Mouse (Mus musculus): ENCODE results near the gene Zfp622.

Zfp622 gene

DNA sequence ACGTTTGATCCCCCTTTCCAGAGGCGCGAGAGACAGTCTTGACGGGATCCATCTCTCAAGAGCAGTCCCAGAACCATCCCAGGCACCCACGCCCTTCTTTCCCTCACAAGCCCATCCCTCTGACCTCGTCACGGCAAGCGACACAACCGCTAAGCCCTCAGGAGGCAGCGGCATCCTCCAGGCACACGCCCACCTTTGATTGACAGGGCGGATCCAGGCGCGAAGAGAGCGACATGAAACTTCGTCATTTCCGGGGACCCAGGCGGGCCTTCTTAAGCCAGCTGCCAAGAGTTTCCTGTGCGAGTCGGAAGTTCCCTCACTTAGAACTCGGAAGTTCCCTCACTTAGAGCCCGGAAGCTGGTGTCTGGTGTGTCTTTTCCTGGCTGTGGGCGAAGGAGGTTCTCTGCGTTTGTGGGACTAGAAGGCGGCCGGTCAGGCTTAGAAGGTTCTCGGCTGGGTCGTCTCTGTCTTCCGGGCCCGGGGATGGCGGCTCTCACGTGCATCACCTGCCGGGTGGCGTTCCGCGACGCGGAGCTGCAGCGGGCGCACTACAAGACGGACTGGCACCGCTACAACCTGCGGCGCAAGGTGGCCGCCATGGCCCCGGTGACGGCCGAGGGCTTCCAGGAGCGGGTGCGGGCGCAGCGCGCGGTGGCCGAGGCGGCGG lies at the start of gene Zfp622:
Zfp622 (plus strand) TSS at position 300 of the 667 bp plus-strand sequence.
- DNase-seq (ENCODE audit: low read depth, low spot score), result peak; percentile 99

DNA sequence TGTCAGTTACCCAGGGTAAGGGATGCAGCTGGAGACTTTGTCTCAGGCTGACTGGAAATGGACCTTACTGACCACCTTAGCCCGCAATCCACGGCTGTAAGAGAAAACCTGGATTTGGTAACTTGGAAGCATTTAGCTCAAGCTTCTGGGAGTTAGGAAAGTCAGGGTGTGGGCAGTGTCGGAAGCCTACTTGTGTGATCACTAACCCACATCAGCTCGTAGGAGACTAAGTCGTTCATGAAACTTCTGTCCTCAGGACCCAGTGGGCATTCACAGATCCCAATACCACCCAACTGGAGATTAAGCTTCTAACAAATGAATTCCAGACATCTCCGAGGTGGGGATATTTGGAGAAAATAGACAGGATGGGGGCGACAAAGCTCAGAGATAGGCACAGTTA lies 49.8 kb upstream of the Zfp622 start:
- no peak for DNase-seq (ENCODE audit: low read depth, low spot score)

DNA sequence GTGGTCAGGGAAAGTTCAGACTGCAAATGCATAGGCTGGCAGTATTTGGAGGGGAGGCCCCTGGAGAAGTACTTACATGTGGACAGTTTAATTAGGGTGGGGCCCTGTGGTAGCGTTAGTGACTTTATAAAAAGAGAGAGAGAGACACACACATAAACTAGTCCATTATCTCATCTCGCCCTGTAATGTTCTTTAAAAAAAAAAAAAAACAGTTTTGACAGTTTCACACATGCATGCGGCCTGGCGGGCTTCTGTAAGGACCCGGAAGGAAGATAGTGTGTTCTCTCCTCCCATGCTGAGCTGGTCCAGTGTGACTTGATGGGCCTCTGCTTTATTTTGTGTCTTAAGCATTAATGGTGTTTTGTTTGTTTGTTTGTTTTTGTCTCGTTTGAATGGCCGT lies 45.7 kb upstream of the Zfp622 start:
- DNase-seq (ENCODE audit: low read depth, low spot score), result no peak

DNA sequence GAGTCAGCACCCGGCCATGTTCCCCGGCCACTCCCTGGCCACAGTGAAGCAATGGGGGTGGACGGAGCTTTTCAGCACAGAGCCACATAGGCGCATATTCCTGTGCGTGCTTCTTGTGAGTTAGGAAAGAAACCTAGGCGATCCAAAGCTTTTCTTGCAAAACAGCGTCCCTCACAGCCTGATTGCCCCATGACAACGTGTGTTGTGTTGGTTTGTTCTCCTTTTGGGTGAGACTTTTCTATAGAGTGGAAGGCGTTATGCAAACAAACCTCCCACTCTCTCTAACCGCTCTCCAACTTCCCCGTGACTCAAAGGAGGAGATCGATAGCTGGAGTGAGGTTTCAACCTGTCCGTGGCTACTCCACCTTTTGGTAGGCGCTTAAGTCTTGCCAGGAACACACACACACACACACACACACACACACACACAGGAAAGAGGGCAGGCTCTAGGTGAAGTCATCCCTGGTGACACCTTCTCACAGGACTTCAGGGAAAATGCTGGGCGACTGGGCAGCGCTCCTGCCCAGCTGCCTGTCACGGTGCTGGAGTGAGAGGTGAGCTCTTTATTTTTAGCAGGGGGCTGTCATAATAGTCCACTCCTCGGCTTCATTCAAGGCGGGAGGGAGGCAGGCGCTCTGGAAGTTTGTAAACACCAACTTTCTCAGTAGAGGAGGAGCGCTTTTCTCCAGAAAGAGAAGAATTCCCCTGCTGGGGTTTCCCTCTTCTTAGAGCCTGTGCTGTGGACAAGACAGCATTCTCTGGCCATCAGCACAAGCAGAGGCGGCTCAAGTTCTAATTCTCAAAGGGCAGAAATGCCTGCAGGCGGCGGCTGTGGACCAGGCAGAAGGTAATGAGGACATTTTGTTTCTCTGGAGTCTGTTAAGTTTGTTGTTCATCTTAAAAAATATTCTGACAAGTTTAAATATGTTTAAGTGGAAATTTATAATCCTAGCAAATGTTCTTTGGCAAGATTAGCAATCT lies 43.5 kb upstream of the Zfp622 start:
- DNase-seq (ENCODE audit: low read depth, low spot score), result peak; percentile 14

DNA sequence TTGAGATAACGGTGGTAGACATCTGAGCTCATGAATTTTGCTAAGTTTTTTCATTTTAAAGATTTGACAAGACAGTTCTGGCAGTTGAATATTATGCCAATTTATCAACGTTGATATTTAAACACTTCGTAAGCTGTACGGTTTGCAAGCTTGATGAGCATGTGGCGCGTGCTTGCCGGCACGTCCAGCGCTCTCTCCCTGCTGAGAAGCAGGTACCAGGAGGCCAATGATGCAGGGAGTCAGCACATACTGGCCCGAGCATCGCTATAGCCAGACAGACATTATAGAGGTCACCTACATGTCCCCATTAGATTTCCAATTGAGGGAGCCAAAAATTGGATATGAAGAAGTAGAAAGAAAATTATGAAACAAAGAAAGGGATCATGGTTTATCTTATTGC lies 42.7 kb upstream of the Zfp622 start:
- no peak for DNase-seq (ENCODE audit: low read depth, low spot score)

DNA sequence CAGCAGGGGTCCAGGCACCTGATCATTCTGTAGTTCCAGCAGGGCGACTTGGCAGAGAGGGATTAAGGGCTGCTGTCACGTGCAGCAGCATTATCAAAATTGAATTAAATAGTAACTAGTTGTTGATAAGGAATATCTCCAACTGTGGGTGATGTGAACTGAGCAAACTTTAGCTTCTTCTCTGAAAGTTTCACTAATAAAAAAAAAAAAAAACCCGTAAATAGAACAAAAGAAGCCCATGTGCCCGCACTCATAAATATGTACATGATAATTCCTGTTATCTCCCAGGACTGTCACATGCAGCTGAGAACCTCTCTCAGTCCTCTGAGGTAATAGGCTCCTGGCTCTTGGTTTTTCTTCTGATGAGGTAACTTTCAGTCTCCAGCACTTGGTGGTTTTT lies 41.8 kb upstream of the Zfp622 start:
- no peak for DNase-seq (ENCODE audit: low read depth, low spot score)

DNA sequence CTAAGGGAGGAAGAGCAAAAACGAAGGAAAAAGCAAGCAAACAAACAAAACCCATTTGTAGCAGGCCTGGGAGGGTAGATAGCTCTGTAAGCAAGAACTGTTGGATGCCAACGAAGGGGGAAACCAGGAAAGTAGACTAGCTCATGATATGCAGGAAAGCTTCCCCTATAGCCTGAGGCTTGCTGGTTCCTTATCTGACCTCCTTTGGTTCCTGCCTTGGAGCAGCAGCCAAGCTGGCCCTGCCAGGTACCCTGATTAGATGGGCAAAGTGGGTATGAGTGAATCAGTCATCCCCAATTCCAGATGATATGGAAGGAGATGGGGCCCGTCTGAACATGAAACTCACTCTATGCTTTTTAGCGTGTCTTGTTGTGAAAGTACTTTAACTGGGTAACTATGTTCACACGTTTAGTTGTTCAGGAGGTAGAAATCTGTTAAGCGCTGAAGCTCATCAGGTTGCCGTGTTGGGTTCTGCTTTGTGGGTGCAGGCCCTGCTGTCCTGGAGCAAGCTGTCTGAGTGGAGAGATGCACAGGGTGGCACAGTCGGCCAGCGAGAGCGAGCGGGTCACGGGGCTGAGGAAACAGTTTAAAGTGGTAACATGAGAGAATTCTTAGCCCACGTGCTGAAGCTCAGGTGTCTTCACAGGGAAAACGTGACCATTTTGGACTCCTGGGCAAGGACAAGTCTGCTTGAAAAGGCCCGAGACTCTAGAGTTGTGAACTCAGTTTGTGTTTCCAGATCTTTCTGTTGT lies 40.6 kb upstream of the Zfp622 start:
- no peak for DNase-seq (ENCODE audit: low read depth, low spot score)

DNA sequence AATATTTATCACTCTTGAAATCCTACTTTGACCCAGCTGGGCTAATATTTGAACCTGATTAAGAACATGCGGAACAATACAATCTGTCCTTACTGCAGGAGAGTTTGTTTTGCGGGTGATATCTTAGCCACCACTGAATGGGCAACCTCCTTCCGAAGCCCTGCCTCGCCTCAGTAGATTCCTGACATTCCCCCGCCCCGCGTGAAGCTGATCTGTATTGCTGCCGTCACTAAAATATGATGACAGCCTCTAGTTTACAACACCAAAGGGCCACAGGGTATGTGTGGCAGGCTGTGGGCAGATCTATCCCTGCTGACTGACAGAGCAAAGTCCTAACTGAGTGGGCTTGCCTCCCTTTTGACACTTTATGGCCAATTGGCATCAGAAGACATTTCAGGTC lies 38.9 kb upstream of the Zfp622 start:
- no peak for DNase-seq (ENCODE audit: low read depth, low spot score)

DNA sequence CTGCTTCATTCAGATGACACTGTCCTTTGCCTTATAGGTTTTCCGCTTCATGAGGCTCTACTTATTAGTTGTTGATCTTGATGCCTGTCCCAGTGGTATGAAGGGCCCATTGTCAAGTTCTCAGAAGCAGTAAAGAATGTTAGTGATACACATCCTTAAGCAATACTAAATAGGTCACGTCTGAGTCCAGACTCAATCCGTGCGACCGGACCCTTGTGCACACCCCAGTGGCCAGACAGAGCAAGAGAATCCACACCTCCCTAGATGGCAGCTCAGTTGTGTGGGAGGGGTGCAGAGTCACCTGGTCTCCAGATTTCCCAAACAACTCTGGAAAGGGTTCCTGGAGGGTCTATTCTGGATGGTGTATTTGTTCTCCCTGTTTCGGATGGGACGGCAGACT lies 37.7 kb upstream of the Zfp622 start:
- no peak for DNase-seq (ENCODE audit: low read depth, low spot score)

DNA sequence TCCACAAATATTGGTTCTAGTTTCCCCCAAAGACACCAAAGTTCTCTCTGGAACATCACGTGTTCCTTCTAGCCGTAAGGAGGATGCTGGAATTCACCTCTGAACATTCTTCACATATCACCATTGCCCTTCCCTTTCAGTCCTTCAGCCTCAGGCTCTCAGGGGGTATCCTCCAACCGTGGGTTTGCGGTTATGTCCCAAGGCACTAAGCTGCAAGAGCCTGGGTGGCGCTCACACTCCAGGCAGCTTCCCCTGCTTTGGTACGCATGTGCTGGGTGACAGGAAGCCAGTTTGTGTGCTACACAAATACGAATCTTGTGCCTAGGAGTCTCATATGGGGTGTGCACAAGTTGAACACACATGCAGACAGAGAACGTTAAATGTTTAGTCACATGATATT lies 36.8 kb upstream of the Zfp622 start:
- peak; percentile 32 for DNase-seq (ENCODE audit: low read depth, low spot score)

DNA sequence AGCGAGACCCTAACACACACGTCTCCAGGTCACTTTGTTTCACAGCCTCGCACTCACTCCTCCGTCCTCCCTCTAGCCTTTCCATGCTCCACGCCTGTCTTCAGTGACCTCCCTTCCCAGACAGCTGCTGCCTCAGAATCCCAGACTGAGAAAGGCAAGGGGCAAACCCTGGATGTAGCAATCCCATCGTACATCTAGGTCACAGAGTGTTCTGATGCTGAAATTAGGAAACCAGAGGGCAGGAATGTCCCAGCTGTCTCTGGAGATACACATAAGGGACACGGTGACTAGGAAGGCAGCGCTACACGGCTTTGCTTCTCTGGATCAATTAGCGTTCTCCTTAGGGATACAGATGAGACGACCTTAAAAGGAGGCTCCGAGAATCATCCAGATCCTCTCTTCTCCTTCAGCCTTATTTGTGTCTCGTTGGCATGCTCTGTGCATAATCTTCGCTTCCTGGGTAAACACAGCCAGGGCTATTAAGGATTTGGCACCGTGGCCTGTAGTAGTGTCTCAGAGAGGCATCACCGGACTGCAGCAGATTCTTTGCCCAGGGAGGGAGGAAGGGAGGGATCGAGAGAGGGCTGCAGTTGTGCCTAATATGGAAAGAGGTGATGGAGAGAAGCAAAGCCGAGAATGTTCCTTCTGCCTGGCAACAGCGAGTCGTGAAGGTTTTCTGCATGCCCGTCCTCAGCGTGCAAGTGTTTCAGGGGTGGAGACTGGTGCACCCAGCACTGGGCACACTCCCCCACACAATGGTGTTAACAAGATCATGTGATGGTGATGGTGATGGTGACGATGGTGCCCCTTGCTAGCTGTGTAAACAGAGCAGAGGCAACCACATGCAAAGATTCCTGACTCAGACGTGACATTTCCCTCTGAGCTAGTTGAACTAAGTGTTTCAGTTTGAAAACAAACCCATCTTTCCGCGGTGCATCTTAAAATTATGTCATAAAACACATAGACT lies 35.6 kb upstream of the Zfp622 start:
- peak; percentile 68 for DNase-seq (ENCODE audit: low read depth, low spot score)

DNA sequence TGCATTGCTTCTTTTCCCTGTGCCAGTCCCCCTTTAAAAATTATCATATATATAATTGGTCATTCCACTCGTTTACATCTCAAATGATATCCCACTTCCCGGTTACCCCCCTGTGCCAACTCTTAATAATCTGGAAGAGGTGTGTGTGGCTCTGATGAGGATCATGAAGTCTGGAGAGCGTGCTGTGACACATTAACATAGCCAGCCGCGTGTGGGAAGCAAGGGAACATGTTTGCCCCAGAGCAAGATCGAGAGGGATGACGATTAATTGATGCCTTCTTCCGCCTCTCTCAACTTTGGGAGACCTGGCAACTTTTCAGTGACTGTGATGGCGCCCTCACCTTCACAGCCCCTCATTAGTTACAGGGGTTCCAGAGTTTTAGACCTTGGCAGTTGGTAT lies 34.5 kb upstream of the Zfp622 start:
- no peak for DNase-seq (ENCODE audit: low read depth, low spot score)

DNA sequence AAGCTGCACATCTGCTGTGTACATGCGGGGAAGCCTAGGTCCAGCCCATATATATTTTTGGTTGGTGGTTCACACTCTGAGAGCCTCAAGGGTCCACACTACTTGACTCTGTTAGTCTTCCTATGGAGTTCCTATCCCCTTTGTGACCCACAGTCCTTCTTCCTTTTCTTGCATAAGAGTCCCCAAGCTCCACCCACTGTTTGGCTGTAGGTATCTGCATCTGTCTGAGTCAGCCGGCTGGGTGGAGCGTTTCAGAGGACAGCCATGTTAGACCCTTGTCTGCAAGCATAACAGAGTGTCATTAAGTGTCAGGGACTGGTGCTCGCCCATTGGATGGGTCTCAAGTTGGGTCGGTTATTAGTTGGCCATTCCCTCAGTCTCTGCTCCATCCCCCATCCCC lies 33.6 kb upstream of the Zfp622 start:
- peak; percentile 15 for DNase-seq (ENCODE audit: low read depth, low spot score)

DNA sequence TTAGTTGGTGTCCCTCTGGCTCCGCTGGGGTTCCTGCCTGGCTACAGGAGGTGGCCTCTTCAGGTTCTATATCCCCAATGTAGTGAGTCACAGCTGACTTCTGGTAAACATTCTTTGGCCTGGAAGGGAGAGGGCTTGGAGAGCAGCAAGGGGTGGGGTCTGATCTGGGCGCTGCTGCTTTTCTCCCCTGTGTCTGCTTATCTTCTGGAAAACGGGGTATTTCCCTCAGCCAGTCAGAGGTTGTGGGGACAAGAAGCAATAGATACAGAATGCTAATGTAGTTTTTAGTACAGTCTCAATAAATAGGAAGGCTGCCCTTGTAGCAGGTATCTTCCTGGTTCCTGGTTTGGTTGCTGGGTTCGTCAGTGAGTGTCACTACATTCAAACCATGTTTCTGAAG lies 33.1 kb upstream of the Zfp622 start:
- no peak for DNase-seq (ENCODE audit: low read depth, low spot score)

DNA sequence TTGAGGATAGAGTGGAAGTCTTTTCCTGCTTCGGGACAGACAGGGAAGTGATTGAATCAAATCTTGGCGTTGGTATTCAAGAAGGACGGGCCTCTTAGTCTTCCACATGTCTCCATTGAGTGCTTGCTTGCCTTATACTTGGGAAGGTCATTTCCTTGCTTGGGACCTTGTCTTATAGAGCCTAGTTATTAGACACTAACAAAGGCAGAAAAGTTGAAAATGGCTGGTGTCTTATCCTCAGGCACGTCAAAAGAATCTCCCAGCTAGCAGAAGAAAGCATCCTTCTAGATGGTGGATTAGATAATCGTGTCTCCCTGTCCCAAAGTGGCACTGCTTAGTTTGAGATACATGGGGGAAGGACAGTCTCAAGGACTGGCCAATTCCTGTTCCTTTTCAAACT lies 28.2 kb upstream of the Zfp622 start:
- DNase-seq (ENCODE audit: low read depth, low spot score), result no peak

DNA sequence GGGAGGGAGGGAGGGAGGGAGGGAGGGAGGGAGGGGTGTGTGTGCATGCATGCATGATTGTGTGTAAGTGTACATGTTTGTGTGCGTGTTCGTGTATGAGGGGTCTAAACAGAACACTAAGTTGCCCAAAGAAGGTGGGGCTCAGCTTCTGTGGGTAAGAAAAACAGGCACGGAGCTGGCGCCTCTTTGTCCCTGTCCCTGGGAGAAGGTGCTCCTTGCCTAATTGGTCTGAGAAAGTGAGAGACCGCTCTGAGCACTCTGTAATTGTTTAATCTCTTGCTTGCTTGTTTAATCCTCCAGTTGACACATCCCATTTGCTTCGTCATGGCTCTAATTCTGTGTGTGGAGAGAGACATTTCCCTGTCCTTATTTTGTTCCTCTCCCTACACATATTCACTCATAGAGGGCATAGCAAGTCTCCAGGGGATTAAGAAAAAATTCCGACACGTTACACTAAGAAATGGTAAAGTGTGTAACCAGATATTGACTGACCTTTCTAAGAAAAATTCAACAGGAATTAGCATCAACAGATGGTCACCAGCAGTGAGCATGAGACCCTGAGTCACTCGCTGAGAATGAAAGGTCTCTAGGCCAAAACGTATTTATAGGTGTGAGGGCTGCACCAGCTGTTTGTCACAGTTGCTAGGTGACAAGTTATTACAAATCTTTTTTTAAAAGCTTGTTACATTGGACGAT lies 27.6 kb upstream of the Zfp622 start:
- no peak for DNase-seq (ENCODE audit: low read depth, low spot score)

DNA sequence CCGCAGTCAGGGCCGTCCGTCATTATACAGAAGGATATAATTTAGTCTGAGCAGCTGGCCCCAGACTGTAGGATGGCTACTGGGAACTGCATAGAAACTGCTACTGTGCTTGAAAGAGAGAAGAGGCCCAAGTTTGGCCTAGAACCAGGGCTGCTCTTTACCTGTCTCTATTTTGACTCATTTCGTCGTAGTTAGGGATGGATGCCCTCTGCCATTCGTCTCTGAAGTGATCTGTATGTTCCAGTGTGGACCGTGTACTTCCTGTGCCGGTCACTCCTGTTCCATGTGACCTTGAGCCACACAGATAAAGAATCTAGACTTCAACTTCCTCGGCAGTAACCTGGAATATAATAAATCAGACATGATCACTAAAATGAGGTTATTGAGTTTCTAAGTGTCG lies 26.5 kb upstream of the Zfp622 start:
- no peak for DNase-seq (ENCODE audit: low read depth, low spot score)

DNA sequence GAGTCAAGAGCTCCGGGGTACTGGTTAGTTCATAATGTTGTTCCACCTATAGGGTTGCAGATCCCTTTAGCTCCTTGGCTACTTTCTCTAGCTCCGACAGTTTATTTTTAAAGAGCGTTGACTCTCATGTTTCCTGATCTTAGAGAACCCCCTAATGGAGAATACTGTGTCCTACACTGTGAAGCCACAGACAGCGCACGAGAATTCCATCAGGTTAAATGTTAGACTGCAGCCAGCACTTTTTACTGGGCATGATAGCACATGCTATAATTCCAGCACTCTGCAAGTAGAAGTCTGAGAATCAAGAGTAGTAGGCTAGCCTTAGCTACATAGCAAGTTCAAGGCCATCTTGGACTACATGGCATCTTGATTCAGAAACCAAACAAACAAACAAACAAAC lies 24.8 kb upstream of the Zfp622 start:
- peak; percentile 40 for DNase-seq (ENCODE audit: low read depth, low spot score)

DNA sequence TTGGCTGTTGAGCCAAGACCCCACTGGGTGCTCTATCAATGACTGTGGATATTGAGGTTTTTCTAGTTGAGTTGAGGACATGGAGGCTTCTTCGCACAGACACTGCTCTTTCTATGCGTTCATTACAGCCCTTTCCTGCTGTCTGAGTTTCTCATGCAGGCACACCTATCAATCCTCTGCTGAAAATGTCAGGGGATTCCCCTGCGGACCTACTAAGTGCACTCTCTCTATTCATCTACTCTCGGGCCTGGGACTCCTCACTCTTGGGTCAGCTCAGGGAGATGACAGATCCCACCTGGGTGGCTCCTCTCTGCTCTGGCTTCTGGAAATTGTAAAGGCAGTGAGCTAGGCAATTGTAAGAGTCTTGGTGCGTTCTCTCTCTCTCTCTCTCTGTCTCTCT lies 23.9 kb upstream of the Zfp622 start:
- no peak for DNase-seq (ENCODE audit: low read depth, low spot score)

DNA sequence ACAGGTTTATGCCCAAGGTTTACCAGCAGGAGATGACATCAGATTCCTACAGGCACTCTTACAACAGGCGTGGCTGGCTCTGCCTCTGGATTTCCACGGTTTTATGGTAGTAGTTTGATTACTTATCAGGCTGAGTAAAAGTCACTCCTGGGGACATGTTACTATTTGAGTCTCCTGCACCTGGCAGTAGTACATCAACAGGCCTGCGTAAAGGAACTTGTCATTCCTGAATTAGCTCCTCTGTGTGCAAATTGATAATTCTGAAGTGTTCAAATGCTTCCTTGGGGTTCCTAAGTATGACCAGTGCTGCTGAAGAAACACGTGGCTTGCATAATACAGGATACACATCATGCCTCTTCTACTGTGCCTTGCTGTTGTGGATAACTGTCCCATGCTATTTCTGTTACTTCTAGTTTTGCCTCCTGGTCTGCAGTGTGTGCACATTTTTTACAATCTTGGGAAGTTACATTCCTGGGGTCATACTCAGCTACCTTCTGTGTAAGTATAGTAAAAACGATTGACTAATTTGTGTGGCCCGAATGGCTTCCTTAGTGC lies 17.9 kb upstream of the Zfp622 start:
- DNase-seq (ENCODE audit: low read depth, low spot score), result no peak

Data from CD4-positive, CD25-positive, alpha-beta regulatory T cell, adult 2 months (primary cell).